Mouse (Mus musculus): ENCODE results near the gene Gpkow.
"Not testable (repeated sequence)": the region's sequence is repeated elsewhere in the genome, so short reads cannot be mapped to it uniquely, and the experiment has no call there.

The Gpkow gene

DNA sequence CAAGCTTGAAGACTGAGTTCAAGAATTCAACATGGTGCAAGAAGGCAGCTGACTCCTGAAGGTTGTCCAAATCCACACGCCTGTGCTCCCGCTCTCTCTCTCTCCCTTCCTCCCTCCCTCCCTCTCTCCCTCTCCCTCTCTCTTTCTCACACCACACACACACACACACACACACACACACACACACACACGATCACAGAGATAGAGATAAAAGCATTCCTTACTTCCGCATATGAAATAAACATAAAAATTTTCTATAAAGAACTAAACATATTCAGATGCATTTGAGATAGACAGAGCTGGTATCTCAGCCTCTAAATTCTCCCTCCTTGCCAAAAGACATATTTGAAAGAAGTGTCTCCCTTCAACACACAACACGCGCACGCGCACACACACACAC lies 48.5 kb downstream of the Gpkow start:
- no peak for DNase-seq (ENCODE audit: low spot score)

DNA sequence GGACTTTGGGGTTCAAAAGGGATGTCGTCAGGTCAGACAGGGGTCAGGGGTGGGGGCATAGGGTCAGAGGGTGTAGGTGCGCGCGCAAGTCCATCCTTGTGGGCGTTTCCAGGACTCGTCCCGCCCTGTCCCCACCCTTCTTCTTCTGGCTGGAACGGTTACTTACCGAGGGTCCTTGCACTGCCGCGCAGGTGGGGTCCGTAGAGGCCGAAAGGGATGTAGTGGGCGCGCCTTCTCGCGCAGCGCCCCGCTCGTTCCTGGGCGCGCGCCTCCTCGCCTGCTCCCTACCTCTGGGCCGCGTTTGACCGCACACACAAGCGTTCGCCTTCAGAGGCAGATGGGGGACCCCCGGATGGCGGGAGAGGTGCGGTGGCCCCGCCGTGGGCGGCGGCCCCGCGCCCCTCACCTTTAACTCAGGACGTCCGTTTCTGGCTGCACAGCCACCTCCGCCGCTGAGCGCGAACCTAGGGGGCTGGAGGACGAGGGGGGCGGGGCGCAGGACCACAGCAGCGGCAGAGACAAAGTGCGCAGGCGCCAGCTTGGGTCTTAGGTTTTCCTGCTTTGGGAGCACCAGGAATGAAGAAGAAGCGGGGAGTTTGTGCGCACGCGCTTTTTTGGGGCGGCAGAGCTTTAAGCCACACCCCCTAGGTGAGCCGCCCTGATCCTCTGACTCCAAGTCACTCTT lies 53.6 kb downstream of the Gpkow start, which contains the start of gene Ccdc120:
TSS of gene Ccdc120 (minus strand) at position 474 of the 685 bp plus-strand sequence.
- DNase-seq (ENCODE audit: low spot score): peak; percentile 37

DNA sequence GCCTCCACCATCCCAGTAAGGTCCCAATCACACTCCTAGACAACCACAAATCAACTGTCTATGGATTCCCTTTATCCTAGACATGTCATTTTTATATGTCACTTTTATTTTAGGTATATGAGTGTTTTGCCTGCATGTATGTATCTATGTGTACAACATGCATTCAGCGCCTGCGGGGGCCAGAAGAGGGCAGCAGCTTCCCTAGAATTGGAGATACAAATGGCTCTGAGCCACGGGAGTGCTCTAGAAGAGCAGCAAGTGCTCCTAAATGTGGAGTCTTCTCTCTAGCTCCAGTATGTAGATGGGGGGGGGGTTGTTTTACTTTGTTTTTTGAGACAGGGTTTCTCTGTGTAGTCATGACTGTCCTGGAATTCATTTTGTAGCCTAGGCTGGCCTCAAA lies 56.7 kb downstream of the Gpkow start:
- not testable (repeated sequence) for DNase-seq (ENCODE audit: low spot score)
